Comparison of ENCODE assay signal across 8 mouse cellular contexts in the genomic region with DNA sequence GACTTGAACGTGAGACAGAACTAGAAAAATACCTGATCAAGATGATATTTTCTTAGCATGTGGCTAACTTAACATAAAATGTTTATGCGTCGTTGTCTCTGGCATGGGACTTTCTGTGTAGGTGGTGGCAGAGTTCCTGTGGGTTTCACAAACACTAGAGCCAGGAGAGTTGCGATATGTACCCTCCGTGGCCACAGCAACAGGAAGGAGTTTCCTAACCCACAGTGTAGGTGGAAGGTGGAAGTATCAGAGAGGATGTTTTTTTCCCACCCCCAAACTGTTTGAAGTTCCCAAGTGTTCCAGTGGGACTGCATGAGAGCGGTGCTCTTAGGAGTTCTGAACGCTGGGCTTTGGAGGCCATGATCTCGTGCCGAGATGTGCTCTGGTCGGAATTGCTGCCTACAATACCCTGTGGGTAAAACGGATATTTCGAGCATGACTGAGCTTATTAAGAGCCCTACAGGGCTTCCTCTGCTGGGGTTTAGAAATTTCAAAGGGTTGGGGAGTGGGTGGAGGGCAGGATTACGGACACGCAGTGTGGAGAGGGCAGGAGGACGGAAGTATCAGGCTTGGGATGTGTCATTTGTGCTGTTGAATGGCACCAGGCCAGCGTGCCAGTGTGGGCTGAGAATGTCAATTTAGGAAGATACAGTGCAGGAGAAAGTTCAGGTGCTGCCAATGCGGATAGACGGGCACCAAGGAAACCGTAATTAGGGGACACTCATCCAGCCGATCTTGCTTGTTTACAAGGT.
DNase-seq lines count a peak whose midpoint lies in the region; ATAC-seq and TF ChIP-seq lines count a peak whose summit lies in the region.

No protein-coding gene starts in this region.

- H3K27ac ChIP-seq in lung, postnatal 0 days (ENCODE audit: low read length): 0 out of 2 replicates have a peak overlapping the region, but pooled peaks have one; percentile 15
- H3K27ac ChIP-seq in hindbrain, embryonic 15.5 days (replicated peaks): 0 out of 2 replicates have a peak overlapping the region, but pooled peaks have one; percentile 8
- no peak overlapping the region for H3K27ac ChIP-seq in heart, adult 2 months

- no peak for TF ChIP-seq CTCF in lung, postnatal 0 days (IDR thresholded peaks at IDR 0.05)
- no peak for TF ChIP-seq CTCF in heart, adult 2 months (IDR thresholded peaks at IDR 0.05)

- no peak for TF ChIP-seq POLR2A in heart, adult 2 months (IDR thresholded peaks at IDR 0.05; ENCODE audit: insufficient read depth, low read depth, low read length)

- 54% methylated on average over 20 of the region's 20 CpGs for WGBS in lung, postnatal 0 days
- WGBS in hindbrain, embryonic 15.5 days: 36% methylated on average over 20 of the region's 20 CpGs
- 74% methylated on average over 20 of the region's 20 CpGs for WGBS in heart, adult 2 months

- H3K9ac ChIP-seq in lung, postnatal 0 days (replicated peaks; ENCODE audit: low read depth): no peak overlapping the region
- H3K9ac ChIP-seq in hindbrain, embryonic 15.5 days: no peak overlapping the region
- H3K9ac ChIP-seq in heart, adult 2 months (ENCODE audit: low read depth, low read length): no peak overlapping the region

- no peaks in the 10 kb centered on the region for H3K36me3 ChIP-seq in lung, postnatal 0 days (ENCODE audit: insufficient read depth, low read length)
- H3K36me3 ChIP-seq in hindbrain, embryonic 15.5 days: no peaks in the 10 kb centered on the region
- H3K36me3 ChIP-seq in heart, adult 2 months (ENCODE audit: control insufficient read depth, insufficient read depth, low read length): peaks cover 2% of the 10 kb centered on the region

- peak overlapping the region; percentile 2; the same call in 1 of the 2 replicates for H3K4me2 ChIP-seq in lung, postnatal 0 days (replicated peaks; ENCODE audit: low read depth, low read length)
- 0 out of 2 replicates have a peak overlapping the region, but pooled peaks have one; percentile 16 for H3K4me2 ChIP-seq in hindbrain, embryonic 15.5 days

- H3K27me3 ChIP-seq in lung, postnatal 0 days (replicated peaks; ENCODE audit: insufficient read depth, low read length): no peaks in the 10 kb centered on the region
- no peaks in the 10 kb centered on the region for H3K27me3 ChIP-seq in hindbrain, embryonic 15.5 days
- no peaks in the 10 kb centered on the region for H3K27me3 ChIP-seq in heart, adult 2 months (ENCODE audit: control insufficient read depth, insufficient read depth, low read length)

- no peak for ATAC-seq in cerebellum, adult (ENCODE audit: insufficient number of reproducible peaks, low FRiP score, low TSS enrichment)
- ATAC-seq in lung, postnatal 0 days: peak; percentile 46
- no peak; the same call in 1 of the 2 replicates for ATAC-seq in hindbrain, embryonic 15.5 days (ENCODE audit: low FRiP score, low read depth)
- no peak; the same call in 1 of the 2 replicates for ATAC-seq in erythroid progenitor cell, adult 5-6 weeks (replicated peaks; ENCODE audit: low FRiP score, poor library complexity, severe bottlenecking)

- H3K9me3 ChIP-seq in lung, postnatal 0 days (ENCODE audit: low read length): no peaks in the 10 kb centered on the region
- H3K9me3 ChIP-seq in hindbrain, embryonic 15.5 days: no peaks in the 10 kb centered on the region

- no peak; the same call in 1 of the 2 replicates for TF ChIP-seq EP300 in lung, postnatal 0 days (IDR thresholded peaks at IDR 0.05)
- no peak for TF ChIP-seq EP300 in heart, adult 2 months (IDR thresholded peaks at IDR 0.05; ENCODE audit: insufficient read depth, low read depth, low read length)

- peaks cover 10% of the 10 kb centered on the region; the same call in 1 of the 2 replicates for H3K4me1 ChIP-seq in lung, postnatal 0 days (ENCODE audit: insufficient read depth, low read depth, low read length)
- H3K4me1 ChIP-seq in hindbrain, embryonic 15.5 days (replicated peaks): peaks cover 25% of the 10 kb centered on the region
- H3K4me1 ChIP-seq in heart, adult 2 months (ENCODE audit: control insufficient read depth, insufficient read depth, low read length): peaks cover 23% of the 10 kb centered on the region

- intact Hi-C loops in heart, adult 2 months (cut with DNase I): no loop called here

- H3K4me3 ChIP-seq in lung, postnatal 0 days (ENCODE audit: low read depth, low read length): no peak overlapping the region
- H3K4me3 ChIP-seq in hindbrain, embryonic 15.5 days: no peak overlapping the region
- H3K4me3 ChIP-seq in heart, adult 2 months: no peak overlapping the region

- peak; percentile 23 to 35 for DNase-seq in cerebellum, adult 18-20 months
- DNase-seq in lung, postnatal 0 days (ENCODE audit: low spot score): peak; percentile 53
- no peak for DNase-seq in lung, postnatal 10 days
- peak; percentile 60 for DNase-seq in retina, embryonic 14.5 days (ENCODE audit: low spot score)
- no peak for DNase-seq in heart, adult 2 months

- H3K79me2 ChIP-seq in heart, adult 2 months (replicated peaks; ENCODE audit: control insufficient read depth, insufficient read depth, low read length): 0 out of 2 replicates have a peak, but pooled peaks cover 2% of the 10 kb centered on the region

Comparison
In these comparisons a context has a peak if more than half of its experiments do, and no peak if none do; other contexts are left out.
1. DNase-seq: peak in cerebellum, adult 18-20 months (2 of 2), lung, postnatal 0 days (single experiment) and retina, embryonic 14.5 days (single experiment); none in lung, postnatal 10 days (single experiment) and heart, adult 2 months (0 of 2).